Mouse (Mus musculus) erythroblast, embryonic 14.5 days (primary cell): Measurements from ENCODE around the gene Arsa. TPM values are rescaled to one million over a fixed set of nuclear protein-coding genes. Genes with fewer than 3 reads are reported as not detected.
A peak's percentile ranks its signal among the peaks of the same experiment; 100 is the strongest.

Experiments
- H3K27me3 ChIP-seq: 2 replicates; pipeline ENCODE4 v1.6.1; 2012; ENCODE audit warnings: inconsistent platforms; ENCODE audit not compliant: control insufficient read depth
- H3K36me3 ChIP-seq: 2 replicates; pipeline ENCODE4 v1.6.1; 2012; ENCODE audit warnings: mild to moderate bottlenecking, inconsistent platforms; ENCODE audit not compliant: control insufficient read depth
- H3K4me1 ChIP-seq: 2 replicates; pipeline ENCODE4 v1.6.1; 2012; ENCODE audit warnings: inconsistent platforms; ENCODE audit not compliant: control insufficient read depth
- H3K4me3 ChIP-seq: replicated peaks from 2 replicates; pipeline ENCODE3; 2012; ENCODE audit warnings: moderate library complexity, mild to moderate bottlenecking, inconsistent platforms
- H3K9me3 ChIP-seq: 2 replicates; pipeline ENCODE4 v1.6.1; 2012; ENCODE audit warnings: low read length, inconsistent platforms, mixed read lengths; ENCODE audit not compliant: control insufficient read depth
- GATA1 ChIP-seq: IDR thresholded peaks from 2 replicates; pipeline ENCODE4 v1.6.1; 2012; ENCODE audit warnings: low read length, inconsistent platforms, mixed read lengths
- TAL1 ChIP-seq: IDR thresholded peaks from 3 replicates; pipeline ENCODE4 v1.6.1; 2012; ENCODE audit warnings: low read length, inconsistent platforms, mixed read lengths
- polyA plus RNA-seq: library from polyadenylated mRNA; stranded (reverse); fragments of >175 nt; gene quantifications from 2 replicates; pipeline ENCODE4 v1.2.3, GENCODE M21; 2012

The Arsa gene
- polyA plus RNA-seq, 1 experiment, result 0.59 TPM

DNA sequence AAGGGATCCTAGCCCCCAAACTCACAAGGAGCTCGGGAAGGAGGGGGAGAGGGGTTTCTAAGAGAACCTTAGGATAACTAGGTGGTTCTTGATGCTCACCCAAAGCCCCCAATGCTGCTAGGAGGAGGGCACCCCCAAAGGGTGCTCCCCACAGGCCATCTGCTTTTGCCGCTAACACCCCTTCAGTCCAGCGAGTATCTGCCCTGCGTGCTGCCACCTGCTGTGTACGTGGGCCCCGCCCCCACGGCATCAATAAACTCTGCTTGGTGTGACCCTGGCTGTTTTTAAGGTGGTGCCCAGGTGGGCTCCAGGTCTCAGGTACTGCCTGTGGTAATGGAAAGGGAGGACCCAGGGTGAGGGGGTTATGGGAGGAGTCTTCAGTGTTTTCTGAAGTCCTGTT is 15.0 kb downstream of the Arsa start:
- Histone ChIP-seq H3K9me3 (no peaks in the 10 kb centered on the region), H3K27me3 (peaks cover 16% of the 10 kb centered on the region), H3K36me3 (no peaks in the 10 kb centered on the region), H3K4me1 (0 out of 2 replicates have a peak, but pooled peaks cover 2% of the 10 kb centered on the region), H3K4me3 (no peak overlapping the region)
- TF ChIP-seq GATA1 (no peak), TAL1 (no peak)

DNA sequence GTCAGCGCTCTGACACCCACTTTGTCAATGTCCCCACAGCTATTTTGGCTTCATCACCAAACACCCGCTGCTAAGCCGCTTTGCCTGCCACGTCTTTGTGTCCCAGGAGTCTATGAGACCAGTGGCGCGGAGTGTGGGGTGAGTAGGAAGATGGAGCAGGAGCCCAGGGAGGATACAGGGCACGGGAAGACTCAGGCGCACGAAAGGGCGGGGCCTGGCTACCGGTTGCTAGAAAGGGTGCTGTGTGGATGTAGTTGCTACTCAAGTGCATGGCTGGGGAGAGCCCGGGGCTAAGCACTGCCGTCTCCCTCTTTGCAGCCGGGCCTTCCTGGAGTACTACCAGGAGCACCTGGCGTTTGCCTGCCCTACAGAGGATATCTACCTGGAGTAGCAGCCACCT is 15.9 kb downstream of the Arsa start:
- no peaks in the 10 kb centered on the region for H3K9me3 ChIP-seq
- peaks cover 22% of the 10 kb centered on the region for H3K27me3 ChIP-seq
- H3K4me1 ChIP-seq, result 0 out of 2 replicates have a peak, but pooled peaks cover 2% of the 10 kb centered on the region
- H3K36me3 ChIP-seq, result no peaks in the 10 kb centered on the region
- H3K4me3 ChIP-seq, result no peak overlapping the region
- TF ChIP-seq GATA1, result no peak
- TF ChIP-seq TAL1, result no peak

DNA sequence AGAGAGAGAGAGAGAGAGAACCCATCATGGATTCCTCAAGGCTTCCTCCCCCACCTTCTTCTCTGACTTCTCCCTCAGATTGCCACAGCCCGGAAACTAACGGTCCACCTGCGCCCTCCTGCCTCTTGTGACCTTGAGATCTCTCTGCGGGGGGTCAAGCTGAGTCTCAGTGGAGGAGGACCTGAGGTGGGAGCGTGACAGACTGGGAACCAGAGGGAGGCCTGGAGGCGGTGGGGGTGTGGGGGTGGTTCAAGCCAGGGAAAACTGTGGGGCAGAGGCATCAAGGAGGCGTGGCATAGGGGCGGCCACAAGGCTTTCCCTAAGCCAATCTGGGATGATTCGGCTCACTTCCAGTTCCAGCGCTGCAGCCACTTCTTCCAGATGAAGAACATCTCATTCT is 16.9 kb downstream of the Arsa start:
- H3K4me1 ChIP-seq, result no peaks in the 10 kb centered on the region
- no peaks in the 10 kb centered on the region for H3K9me3 ChIP-seq
- H3K4me3 ChIP-seq, result no peak overlapping the region
- no peaks in the 10 kb centered on the region for H3K36me3 ChIP-seq
- no peak for TF ChIP-seq TAL1
- TF ChIP-seq GATA1, result no peak
- H3K27me3 ChIP-seq, result peaks cover 29% of the 10 kb centered on the region

- no peak overlapping the region for H3K4me3 ChIP-seq
- TF ChIP-seq TAL1 (no peak), GATA1 (no peak)
- H3K4me1 ChIP-seq, result no peaks in the 10 kb centered on the region
- no peaks in the 10 kb centered on the region for H3K36me3 ChIP-seq
- H3K9me3 ChIP-seq, result no peaks in the 10 kb centered on the region
- H3K27me3 ChIP-seq, result peaks cover 34% of the 10 kb centered on the region
Observed at GRCm38 (mm10) chr15:89459821-89460220, 17.4 kb downstream of the Arsa start.

GRCm38 (mm10) chr15:89458942-89459341 is 18.3 kb downstream of the Arsa start:
- Histone ChIP-seq H3K27me3 (peaks cover 42% of the 10 kb centered on the region), H3K4me3 (no peak overlapping the region), H3K36me3 (no peaks in the 10 kb centered on the region), H3K4me1 (peaks cover 3% of the 10 kb centered on the region), H3K9me3 (no peaks in the 10 kb centered on the region; the same call in 1 of the 2 replicates)
- no peak for TF ChIP-seq GATA1
- TF ChIP-seq TAL1, result no peak

GRCm38 (mm10) chr15:89455642-89456041 is 21.6 kb downstream of the Arsa start:
- TF ChIP-seq GATA1 (no peak), TAL1 (no peak)
- no peaks in the 10 kb centered on the region; the same call in 1 of the 2 replicates for H3K9me3 ChIP-seq
- H3K36me3 ChIP-seq, result no peaks in the 10 kb centered on the region
- H3K4me3 ChIP-seq, result no peak overlapping the region
- peaks cover 61% of the 10 kb centered on the region for H3K27me3 ChIP-seq
- H3K4me1 ChIP-seq, result peaks cover 6% of the 10 kb centered on the region

GRCm38 (mm10) chr15:89454857-89455256 is 22.4 kb downstream of the Arsa start:
- H3K9me3 ChIP-seq, result no peaks in the 10 kb centered on the region; the same call in 1 of the 2 replicates
- H3K4me1 ChIP-seq, result peaks cover 6% of the 10 kb centered on the region
- H3K27me3 ChIP-seq, result peaks cover 61% of the 10 kb centered on the region
- TF ChIP-seq GATA1, result no peak
- no peak for TF ChIP-seq TAL1
- H3K4me3 ChIP-seq, result no peak overlapping the region
- no peaks in the 10 kb centered on the region for H3K36me3 ChIP-seq

DNA sequence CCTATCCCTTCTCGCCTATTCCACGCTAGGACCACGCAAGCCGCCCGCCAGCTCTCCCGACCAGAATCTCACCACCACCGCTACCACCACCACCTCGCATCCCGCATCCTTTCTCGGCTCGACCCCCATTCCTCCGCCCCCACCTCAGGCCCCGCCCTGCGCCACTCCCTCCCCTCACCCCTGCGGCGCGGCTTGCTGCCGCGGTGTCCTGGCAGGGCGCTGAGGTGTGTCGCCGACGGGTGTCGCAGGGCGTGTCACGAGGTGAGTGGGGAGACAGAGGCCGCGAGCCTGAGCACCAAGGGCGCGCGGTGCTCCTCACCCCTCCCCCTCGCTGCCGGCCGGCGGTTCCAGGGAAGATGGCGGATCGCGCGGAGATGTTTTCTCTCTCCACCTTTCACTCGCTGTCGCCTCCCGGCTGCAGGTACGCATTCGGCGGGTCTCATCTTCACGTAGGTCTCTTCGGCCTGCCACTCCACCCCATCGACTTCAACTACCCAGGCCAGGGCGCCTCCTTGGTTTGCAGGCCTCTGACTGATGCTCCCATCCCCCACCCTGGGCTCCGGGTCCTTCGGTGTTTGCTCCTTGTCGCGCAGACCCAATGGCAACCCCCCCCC is 23.3 kb downstream of the Arsa start, which contains the start of gene Mapk8ip2:
TSS of gene Mapk8ip2 (plus strand) at position 49 of the 614 bp plus-strand sequence.
- Histone ChIP-seq H3K4me1 (peaks cover 6% of the 10 kb centered on the region), H3K36me3 (no peaks in the 10 kb centered on the region), H3K4me3 (peak within 1 kb of the TSS; percentile 12), H3K27me3 (peaks cover 61% of the 10 kb centered on the region), H3K9me3 (no peaks in the 10 kb centered on the region; the same call in 1 of the 2 replicates)
- TF ChIP-seq GATA1 (no peak), TAL1 (no peak)

DNA sequence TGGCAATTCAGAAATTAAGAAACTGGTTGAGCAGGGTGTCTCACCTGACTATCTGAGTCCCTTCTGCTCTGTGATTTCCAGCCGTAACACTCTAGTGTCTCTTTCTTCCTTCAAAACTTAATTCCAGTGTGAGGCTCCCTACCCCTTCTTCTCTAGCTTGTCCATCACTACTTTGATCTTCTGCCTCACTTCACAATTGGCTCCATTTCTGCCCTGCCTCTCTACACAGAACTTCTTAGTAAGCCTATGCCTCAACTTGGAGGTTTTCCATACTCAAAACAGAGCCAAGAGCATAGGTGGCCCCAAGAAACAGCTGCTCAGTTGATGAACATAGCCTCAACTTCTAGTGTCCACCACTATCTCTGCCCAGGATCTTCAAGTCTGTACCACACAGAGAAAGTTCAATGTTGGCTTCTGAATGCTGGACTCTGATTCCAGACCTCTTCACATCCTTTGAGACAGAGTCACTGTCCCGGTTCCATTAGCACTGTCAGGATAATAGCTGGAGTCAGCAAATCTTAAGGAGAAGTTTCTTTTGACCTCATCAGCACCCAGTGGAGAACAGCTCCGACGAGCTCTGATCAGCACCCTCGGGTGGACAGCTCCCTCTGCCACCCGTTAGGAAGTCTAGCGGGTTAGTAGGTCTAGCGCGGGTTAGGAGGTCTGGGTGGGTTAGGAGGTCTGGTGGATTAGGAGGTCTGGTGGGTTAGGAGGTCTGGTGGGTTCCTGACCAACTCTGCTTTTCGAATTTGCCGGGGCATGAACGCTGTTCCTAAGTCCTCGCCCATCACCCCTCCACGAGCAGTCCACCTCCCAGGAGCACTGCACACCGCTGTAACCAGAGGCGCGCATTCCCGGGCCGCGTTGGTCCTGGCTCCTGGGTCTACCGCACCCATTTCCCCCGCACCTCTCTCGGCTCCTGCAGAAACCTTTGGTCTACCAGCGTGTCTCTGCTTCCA is 24.0 kb downstream of the Arsa start:
- Histone ChIP-seq H3K27me3 (peaks cover 58% of the 10 kb centered on the region), H3K4me1 (peaks cover 6% of the 10 kb centered on the region), H3K9me3 (no peaks in the 10 kb centered on the region; the same call in 1 of the 2 replicates), H3K36me3 (no peaks in the 10 kb centered on the region), H3K4me3 (no peak overlapping the region)
- TF ChIP-seq TAL1 (no peak), GATA1 (peak; percentile 58)
